Mouse (Mus musculus) heart, embryonic 14.5 days (tissue): Measurements from ENCODE around the gene Eprs. TPM values are rescaled to one million over a fixed set of nuclear protein-coding genes. Genes with fewer than 3 reads are reported as not detected.

Experiments
- ATAC-seq: fragments of 200-750 bp; cut with Nextera tagmentation; 2 replicates; pipeline ENCODE4 v1.8.0; 2017; ENCODE audit warnings: low read depth, moderate TSS enrichment; ENCODE audit not compliant: insufficient number of reproducible peaks, insufficient read depth, low FRiP score
- H3K27ac ChIP-seq, 2 experiments: fragments of 200-500 bp in 1 of 2; fragments of 300-500 bp in 1 of 2; sonication (generic) in 1 of 2; replicated peaks in 1 of 2; 2 replicates each; pipeline ENCODE4 v1.5.1; 2012 to 2014; ENCODE audit warnings: low read depth in 2 of 2, low read length in 2 of 2, control low read depth in 1 of 2, mild to moderate bottlenecking in 1 of 2, mixed read lengths in 1 of 2; ENCODE audit not compliant: control insufficient read depth in 1 of 2, insufficient read depth in 1 of 2
- H3K27me3 ChIP-seq: fragments of 300-500 bp; sonication (generic); 2 replicates; pipeline ENCODE4 v1.6.1; 2014; ENCODE audit warnings: mild to moderate bottlenecking, low read length, control low read depth; ENCODE audit not compliant: control insufficient read depth, insufficient read depth
- H3K36me3 ChIP-seq: fragments of 300-500 bp; sonication (generic); 2 replicates; pipeline ENCODE4 v1.6.1; 2014; ENCODE audit warnings: mild to moderate bottlenecking, control low read depth, low read length, mixed read lengths; ENCODE audit not compliant: control insufficient read depth, insufficient read depth
- H3K4me1 ChIP-seq, 2 experiments: fragments of 200-500 bp in 1 of 2; fragments of 300-500 bp in 1 of 2; sonication (generic) in 1 of 2; 2 replicates each; pipeline ENCODE4 v1.6.1; 2012 to 2014; ENCODE audit warnings: low read length in 2 of 2, control low read depth in 1 of 2, mixed read lengths in 1 of 2; ENCODE audit not compliant: control insufficient read depth in 2 of 2, insufficient read depth in 2 of 2
- H3K4me2 ChIP-seq: fragments of 300-500 bp; sonication (generic); 2 replicates; pipeline ENCODE4 v1.6.1; 2014; ENCODE audit warnings: mild to moderate bottlenecking, low read length
- H3K4me3 ChIP-seq, 2 experiments: fragments of 200-500 bp in 1 of 2; fragments of 300-500 bp in 1 of 2; sonication (generic) in 1 of 2; 2 replicates each; pipeline ENCODE4 v1.5.1; 2012 to 2014; ENCODE audit warnings: low read length in 2 of 2, mild to moderate bottlenecking in 2 of 2, control low read depth in 1 of 2, low read depth in 1 of 2, moderate library complexity in 1 of 2; ENCODE audit not compliant: control insufficient read depth in 1 of 2, insufficient read depth in 1 of 2
- H3K9ac ChIP-seq: fragments of 300-500 bp; sonication (generic); 2 replicates; pipeline ENCODE4 v1.6.1; 2014; ENCODE audit warnings: mild to moderate bottlenecking, low read length
- H3K9me3 ChIP-seq: fragments of 300-500 bp; sonication (generic); 2 replicates; pipeline ENCODE4 v1.6.1; 2016; ENCODE audit warnings: low read length, control low read depth; ENCODE audit not compliant: control insufficient read depth
- WGBS: fragments of 180-500 bp; shearing (Covaris S2); extraction: QIAGEN DNeasy Blood & Tissue Kit; methylation state at CpG from one replicate; pipeline ENCODE4 v1.1.7; 2014; 5-methylcytosine and 5-hydroxymethylcytosine counted together
- microRNA counts: library from miRNA; unstranded; fragments of <30 nt; microRNA quantifications from one replicate; lab custom pipeline; 2016
- microRNA-seq: library from miRNA; unstranded; fragments of <30 nt; microRNA quantifications from one replicate; pipeline ENCODE4, GENCODE M21; 2016
- polyA plus RNA-seq: library from polyadenylated mRNA; unstranded; fragments of >200 nt; fragmentation: Nextera tagmentation; extraction: Ambion mirVana; gene quantifications from 2 replicates; pipeline ENCODE4 v1.2.1, GENCODE M21; 2014

Eprs gene
- polyA plus RNA-seq, 1 experiment from 2014 or later: 103 TPM

- no peak overlapping the region for H3K4me2 ChIP-seq
- H3K36me3 ChIP-seq: no peaks in the 10 kb centered on the region
- no peaks in the 10 kb centered on the region for H3K9me3 ChIP-seq
- no peaks in the 10 kb centered on the region for H3K27me3 ChIP-seq
- no peak overlapping the region for H3K4me3 ChIP-seq
- WGBS: 77% methylated on average over 5 of the region's 5 CpGs
- H3K4me1 ChIP-seq: no peaks in the 10 kb centered on the region
- ATAC-seq: no peak
- no peak overlapping the region for H3K9ac ChIP-seq
- H3K27ac ChIP-seq: no peak overlapping the region
Measured at GRCm38 (mm10) chr1:185462889-185463288, 100.0 kb downstream of the Eprs start.

GRCm38 (mm10) chr1:185469551-185470021 lies 106.7 kb downstream of the Eprs start:
- ATAC-seq: no peak
- Histone ChIP-seq H3K9ac (no peak overlapping the region), H3K4me3 (no peak overlapping the region), H3K9me3 (no peaks in the 10 kb centered on the region), H3K4me2 (no peak overlapping the region), H3K27ac (no peak overlapping the region), H3K4me1 (peaks cover 4 to 6% of the 10 kb centered on the region in 2 experiments), H3K27me3 (no peaks in the 10 kb centered on the region), H3K36me3 (no peaks in the 10 kb centered on the region)
- 27% methylated on average over 8 of the region's 8 CpGs for WGBS

- no peaks in the 10 kb centered on the region for H3K27me3 ChIP-seq
- H3K4me2 ChIP-seq: no peak overlapping the region
- H3K9ac ChIP-seq: no peak overlapping the region
- no peaks in the 10 kb centered on the region for H3K9me3 ChIP-seq
- no peak overlapping the region for H3K27ac ChIP-seq
- no peaks in the 10 kb centered on the region for H3K36me3 ChIP-seq
- peaks cover 4 to 6% of the 10 kb centered on the region in 2 experiments for H3K4me1 ChIP-seq
- no peak for ATAC-seq
- WGBS: 22% methylated on average over 8 of the region's 8 CpGs
- no peak overlapping the region for H3K4me3 ChIP-seq
Measured at GRCm38 (mm10) chr1:185472025-185472720, 109.3 kb downstream of the Eprs start.

- Histone ChIP-seq H3K4me3 (no peak overlapping the region), H3K27ac (no peak overlapping the region), H3K9me3 (no peaks in the 10 kb centered on the region), H3K4me1 (peaks cover 4 to 6% of the 10 kb centered on the region in 2 experiments), H3K4me2 (no peak overlapping the region), H3K9ac (no peak overlapping the region), H3K36me3 (no peaks in the 10 kb centered on the region), H3K27me3 (no peaks in the 10 kb centered on the region)
- 77% methylated on average over 4 of the region's 4 CpGs for WGBS
- no peak for ATAC-seq
Measured at GRCm38 (mm10) chr1:185472730-185473129, 109.9 kb downstream of the Eprs start.

- Histone ChIP-seq H3K27ac (no peak overlapping the region), H3K4me2 (no peak overlapping the region), H3K4me3 (no peak overlapping the region), H3K4me1 (peaks cover 4 to 6% of the 10 kb centered on the region in 2 experiments), H3K9me3 (no peaks in the 10 kb centered on the region), H3K9ac (no peak overlapping the region), H3K36me3 (no peaks in the 10 kb centered on the region), H3K27me3 (no peaks in the 10 kb centered on the region)
- WGBS: 100% methylated on average over 1 of the region's 1 CpGs
- no peak for ATAC-seq
Measured at GRCm38 (mm10) chr1:185473437-185473836, 110.6 kb downstream of the Eprs start.

MicroRNA genes within 50 kb of the gene (microRNA counts, 519-probe panel; counts per million panel counts)
- 322 counts per million, percentile 70 among the panel's probes with 10 or more counts for microRNA mmu-miR-194 (lab: Ali Mortazavi, UCI)

Small RNA genes within 50 kb of the gene (microRNA-seq; reads per million reads assigned to microRNA genes)
- gene Mir194-1 (58.4 reads per million, percentile 44 among the genes with 10 or more reads in this experiment), gene Mir215 (401 reads per million, percentile 69 among the genes with 10 or more reads in this experiment)

Other genes starting within 250 kb of the Eprs start
- 17.8 TPM in 2 replicates for gene Rab3gap2, start 158.9 kb upstream of the Eprs start, polyA plus RNA-seq
- gene Iars2, start 33.6 kb upstream of the Eprs start, polyA plus RNA-seq: 43.9 and 46.6 TPM in 2 replicates
- 24.1 and 25.4 TPM in 2 replicates for gene Bpnt1, start 30.9 kb upstream of the Eprs start, polyA plus RNA-seq
- gene Slc30a10, start 91.8 kb downstream of the Eprs start, polyA plus RNA-seq: 0.08 TPM in 1 of 2 replicates, not detected in the other